Mouse (Mus musculus): Measurements from ENCODE around the gene S1pr4.

DNA sequence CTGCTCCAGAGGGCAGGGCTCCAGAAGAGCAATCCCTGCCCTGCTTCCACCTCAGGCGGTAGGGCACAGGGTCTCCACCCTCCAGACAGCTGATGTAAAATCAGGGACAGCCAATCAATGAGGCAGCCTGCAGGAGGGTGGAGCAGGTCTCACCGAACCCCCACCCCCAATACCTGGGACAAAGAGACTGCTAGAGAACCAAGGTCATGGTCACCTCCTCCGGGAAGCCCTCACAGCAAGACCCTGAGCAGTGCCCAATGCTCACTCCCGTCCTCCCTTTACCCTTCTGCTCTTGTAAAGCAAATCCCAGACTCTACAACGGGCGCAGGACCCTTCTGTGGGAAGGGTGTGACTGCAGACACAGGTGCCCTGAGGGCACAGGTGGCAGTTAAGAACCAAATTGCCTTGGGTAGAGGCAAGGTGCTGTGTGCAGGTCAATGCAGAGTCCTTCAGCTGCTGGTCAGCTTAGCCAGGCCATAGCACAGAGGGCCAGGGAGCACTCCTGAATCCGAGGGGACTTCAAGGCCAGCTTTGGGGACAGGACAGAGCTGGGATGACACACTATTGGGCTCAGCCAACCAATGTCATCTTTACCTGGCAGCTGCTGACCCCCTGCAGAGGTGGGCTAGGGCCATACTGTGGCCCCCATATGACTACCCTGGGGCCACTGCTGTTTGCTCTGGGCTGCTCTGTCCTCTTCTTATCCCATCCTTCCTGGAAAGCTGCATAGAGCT lies 43.0 kb upstream of the S1pr4 start:
- TF ChIP-seq CTCF (IDR thresholded peaks at IDR 0.05; ENCODE audit: control insufficient read depth, insufficient read depth, insufficient replicate concordance, low read depth, low read length) = no peak
- no peak for TF ChIP-seq POLR2A (IDR thresholded peaks at IDR 0.05; ENCODE audit: control insufficient read depth, low read depth, low read length)
